Mouse (Mus musculus): ENCODE data around the gene Nrp2.

- no peak for TF ChIP-seq USF1 (IDR thresholded peaks at IDR 0.05; ENCODE audit: low read depth, low read length)
- TF ChIP-seq CTCF (IDR thresholded peaks at IDR 0.05 in 2 of 3, conservative IDR thresholded peaks at IDR 0.05 in 1 of 3; ENCODE audit: control insufficient read depth in 1 of 3, insufficient read depth in 1 of 3, low read depth in 2 of 3, low read length in 3 of 3, poor library complexity in 1 of 3, severe bottlenecking in 1 of 3): no peak
- no peak for TF ChIP-seq POLR2A (IDR thresholded peaks at IDR 0.05; ENCODE audit: control insufficient read depth in 1 of 2, insufficient read depth in 1 of 2, low read depth in 1 of 2, low read length in 2 of 2, poor library complexity in 1 of 2)
- no peak for TF ChIP-seq EP300 (IDR thresholded peaks at IDR 0.05; ENCODE audit: low read depth in 1 of 2, low read length in 2 of 2)
These were observed 31.9 kb downstream of the Nrp2 start for GRCm38 (mm10) chr1:62734980-62735379.
